Mouse (Mus musculus) intestine, embryonic 14.5 days (tissue): ENCODE measurements around the gene Raver2. TPM values are rescaled to one million over a fixed set of nuclear protein-coding genes. Genes with fewer than 3 reads are reported as not detected.

ENCODE experiments used
- ATAC-seq: fragments of 200-750 bp; cut with Nextera tagmentation; replicated peaks from 2 replicates; pipeline ENCODE4 v1.8.0; 2017; ENCODE audit warnings: low read depth, moderate number of reproducible peaks, moderate TSS enrichment, moderate library complexity; ENCODE audit not compliant: low FRiP score, low TSS enrichment
- DNase-seq: peaks from one replicate; pipeline ENCODE4 v3.0.0-alpha.2; 2018; ENCODE audit warnings: low spot score
- H3K27ac ChIP-seq: fragments of 300-500 bp; sonication (generic); 2 replicates; pipeline ENCODE4 v1.5.1; 2014; ENCODE audit warnings: low read depth, mild to moderate bottlenecking, control low read depth
- H3K27me3 ChIP-seq: fragments of 300-500 bp; sonication (generic); replicated peaks from 2 replicates; pipeline ENCODE4 v1.6.1; 2014; ENCODE audit warnings: low read length, control low read depth; ENCODE audit not compliant: control insufficient read depth, insufficient read depth
- H3K36me3 ChIP-seq: fragments of 300-500 bp; sonication (generic); 2 replicates; pipeline ENCODE4 v1.6.1; 2014; ENCODE audit warnings: low read length, control low read depth; ENCODE audit not compliant: control insufficient read depth, insufficient read depth
- H3K4me1 ChIP-seq: fragments of 300-500 bp; sonication (generic); replicated peaks from 2 replicates; pipeline ENCODE4 v1.6.1; 2014; ENCODE audit warnings: low read length, control low read depth, mixed read lengths; ENCODE audit not compliant: control insufficient read depth, insufficient read depth
- H3K4me2 ChIP-seq: fragments of 300-500 bp; sonication (generic); 2 replicates; pipeline ENCODE4 v1.6.1; 2014; ENCODE audit warnings: low read length
- H3K4me3 ChIP-seq: fragments of 300-500 bp; sonication (generic); 2 replicates; pipeline ENCODE4 v1.5.1; 2014; ENCODE audit warnings: low read depth, low read length, control low read depth, mixed read lengths
- H3K9ac ChIP-seq: fragments of 300-500 bp; sonication (generic); 2 replicates; pipeline ENCODE4 v1.6.1; 2014; ENCODE audit warnings: mild to moderate bottlenecking, low read length
- H3K9me3 ChIP-seq: fragments of 300-500 bp; sonication (generic); 2 replicates; pipeline ENCODE4 v1.6.1; 2016; ENCODE audit warnings: low read length, control low read depth; ENCODE audit not compliant: control insufficient read depth
- WGBS: fragments of 180-500 bp; shearing (Covaris S2); extraction: QIAGEN DNeasy Blood & Tissue Kit; methylation state at CpG from one replicate; pipeline ENCODE4 v1.1.7; 2014; 5-methylcytosine and 5-hydroxymethylcytosine counted together
- polyA plus RNA-seq: library from polyadenylated mRNA; unstranded; fragments of >200 nt; fragmentation: Nextera tagmentation; extraction: Ambion mirVana; gene quantifications from 2 replicates; pipeline ENCODE4 v1.2.1, GENCODE M21; 2014

Gene Raver2
- polyA plus RNA-seq, 1 experiment from 2014 or later = 13.5 TPM

GRCm38 (mm10) chr4:101199433-101200081, 130.8 kb downstream of the Raver2 start:
- H3K36me3 ChIP-seq = no peaks in the 10 kb centered on the region
- 94% methylated on average over 8 of the region's 8 CpGs for WGBS
- H3K4me3 ChIP-seq = no peak overlapping the region
- H3K27me3 ChIP-seq = no peaks in the 10 kb centered on the region
- no peak overlapping the region for H3K4me2 ChIP-seq
- ATAC-seq (no peak), DNase-seq (no peak)
- no peak overlapping the region for H3K9ac ChIP-seq
- peaks cover 19% of the 10 kb centered on the region for H3K4me1 ChIP-seq
- H3K9me3 ChIP-seq = no peaks in the 10 kb centered on the region
- H3K27ac ChIP-seq = no peak overlapping the region

Other genes starting within 250 kb of the Raver2 start
- gene Gm10577, start 48.3 kb upstream of the Raver2 start, polyA plus RNA-seq = not detected in 2 replicates
- gene Jak1, start 196.3 kb downstream of the Raver2 start, polyA plus RNA-seq = 83.2 and 91.9 TPM in 2 replicates